Mouse (Mus musculus) limb, embryonic 12.5 days (tissue): ENCODE measurements around the gene Psmc3. TPM values are rescaled to one million over a fixed set of nuclear protein-coding genes. Genes with fewer than 3 reads are reported as not detected.
"Not testable (repeated sequence)": the region's sequence is repeated elsewhere in the genome, so short reads cannot be mapped to it uniquely, and the experiment has no call there.

ENCODE experiments used
- ATAC-seq: fragments of 200-750 bp; cut with Nextera tagmentation; 2 replicates; pipeline ENCODE4 v1.8.0; 2017; ENCODE audit warnings: low read depth, moderate TSS enrichment; ENCODE audit not compliant: insufficient number of reproducible peaks, insufficient read depth, low FRiP score, low TSS enrichment
- H3K27ac ChIP-seq: fragments of 300-500 bp; sonication (generic); 2 replicates; pipeline ENCODE4 v1.5.1; 2016; ENCODE audit warnings: mild to moderate bottlenecking, moderate library complexity
- H3K27me3 ChIP-seq: fragments of 300-500 bp; sonication (generic); 2 replicates; pipeline ENCODE4 v1.6.1; 2016; ENCODE audit warnings: mild to moderate bottlenecking, moderate library complexity
- H3K36me3 ChIP-seq: fragments of 300-500 bp; sonication (generic); 2 replicates; pipeline ENCODE4 v1.6.1; 2016; ENCODE audit warnings: mild to moderate bottlenecking, moderate library complexity
- H3K4me1 ChIP-seq: fragments of 300-500 bp; sonication (generic); replicated peaks from 2 replicates; pipeline ENCODE4 v1.6.1; 2016
- H3K4me2 ChIP-seq: fragments of 300-500 bp; sonication (generic); 2 replicates; pipeline ENCODE4 v1.6.1; 2016; ENCODE audit warnings: mild to moderate bottlenecking, moderate library complexity
- H3K4me3 ChIP-seq: fragments of 300-500 bp; sonication (generic); replicated peaks from 2 replicates; pipeline ENCODE4 v1.5.1; 2016; ENCODE audit warnings: mild to moderate bottlenecking
- H3K9ac ChIP-seq: fragments of 300-500 bp; sonication (generic); replicated peaks from 2 replicates; pipeline ENCODE4 v1.6.1; 2016; ENCODE audit warnings: mild to moderate bottlenecking, moderate library complexity
- H3K9me3 ChIP-seq: fragments of 300-500 bp; sonication (generic); 2 replicates; pipeline ENCODE4 v1.6.1; 2016; ENCODE audit warnings: mild to moderate bottlenecking, moderate library complexity
- WGBS: fragments of 180-500 bp; shearing (Covaris S2); methylation state at CpG from one replicate; pipeline ENCODE4 v1.1.7; 2016; 5-methylcytosine and 5-hydroxymethylcytosine counted together
- polyA plus RNA-seq: library from polyadenylated mRNA; unstranded; fragments of >200 nt; fragmentation: Nextera tagmentation; extraction: Ambion mirVana; gene quantifications from 2 replicates; pipeline ENCODE4 v1.2.1, GENCODE M21; 2016

Psmc3 gene
- polyA plus RNA-seq, 1 experiment from 2014 or later = 350 TPM

GRCm38 (mm10) chr2:91027391-91028214, 26.2 kb upstream of the Psmc3 start:
- 91% methylated on average over 9 of the region's 9 CpGs for WGBS
- H3K27me3 ChIP-seq = no peaks in the 10 kb centered on the region
- no peaks in the 10 kb centered on the region for H3K9me3 ChIP-seq
- H3K4me1 ChIP-seq = no peaks in the 10 kb centered on the region
- no peaks in the 10 kb centered on the region for H3K36me3 ChIP-seq
- ATAC-seq = no peak
- H3K9ac ChIP-seq = no peak overlapping the region
- no peak overlapping the region for H3K4me2 ChIP-seq
- H3K4me3 ChIP-seq = no peak overlapping the region
- H3K27ac ChIP-seq = no peak overlapping the region

GRCm38 (mm10) chr2:91031216-91031615, 22.6 kb upstream of the Psmc3 start:
- Histone ChIP-seq H3K4me3 (no peak overlapping the region), H3K9me3 (no peaks in the 10 kb centered on the region), H3K9ac (no peak overlapping the region), H3K4me1 (no peaks in the 10 kb centered on the region), H3K4me2 (no peak overlapping the region), H3K36me3 (no peaks in the 10 kb centered on the region), H3K27me3 (no peaks in the 10 kb centered on the region), H3K27ac (no peak overlapping the region)
- ATAC-seq = no peak
- 86% methylated on average over 4 of the region's 4 CpGs for WGBS

- Histone ChIP-seq H3K27ac (no peak overlapping the region), H3K4me1 (no peaks in the 10 kb centered on the region), H3K27me3 (no peaks in the 10 kb centered on the region), H3K4me3 (no peak overlapping the region), H3K36me3 (no peaks in the 10 kb centered on the region), H3K9me3 (no peaks in the 10 kb centered on the region), H3K9ac (no peak overlapping the region), H3K4me2 (no peak overlapping the region)
- no peak for ATAC-seq
- 11% methylated on average over 3 of the region's 3 CpGs for WGBS
These were observed 20.8 kb upstream of the Psmc3 start for GRCm38 (mm10) chr2:91033000-91033399.

GRCm38 (mm10) chr2:91035385-91035784, 18.4 kb upstream of the Psmc3 start, which contains the start of gene Rapsn:
Gene Rapsn (plus strand): TSS chr2:91035620.
- H3K9me3 ChIP-seq = no peaks in the 10 kb centered on the region
- no peaks in the 10 kb centered on the region for H3K36me3 ChIP-seq
- 62% methylated on average over 9 of the region's 9 CpGs for WGBS
- H3K9ac ChIP-seq = 0 out of 2 replicates have a peak within 1 kb of the TSS, but pooled peaks have one; percentile 8
- H3K27me3 ChIP-seq = no peaks in the 10 kb centered on the region
- ATAC-seq = 0 out of 2 replicates have a peak, but pooled peaks have one; percentile 26
- H3K4me2 ChIP-seq = no peak within 1 kb of the TSS
- no peak within 1 kb of the TSS for H3K27ac ChIP-seq
- H3K4me3 ChIP-seq = no peak within 1 kb of the TSS
- no peaks in the 10 kb centered on the region for H3K4me1 ChIP-seq

GRCm38 (mm10) chr2:91041786-91042185, 12.0 kb upstream of the Psmc3 start:
- H3K9ac ChIP-seq = no peak overlapping the region

GRCm38 (mm10) chr2:91042651-91043398, 11.0 kb upstream of the Psmc3 start:
- Histone ChIP-seq H3K9ac (no peak overlapping the region), H3K36me3 (no peaks in the 10 kb centered on the region), H3K27ac (no peak overlapping the region), H3K4me1 (peaks cover 4% of the 10 kb centered on the region; the same call in 1 of the 2 replicates), H3K4me2 (no peak overlapping the region), H3K4me3 (no peak overlapping the region), H3K9me3 (no peaks in the 10 kb centered on the region), H3K27me3 (no peaks in the 10 kb centered on the region)
- ATAC-seq = no peak
- WGBS = 73% methylated on average over 20 of the region's 21 CpGs

More at GRCm38 (mm10) chr2:91041786-91042185, 12.0 kb upstream of the Psmc3 start:
- no peaks in the 10 kb centered on the region for H3K4me1 ChIP-seq
- H3K4me3 ChIP-seq = no peak overlapping the region
- 79% methylated on average over 8 of the region's 8 CpGs for WGBS
- H3K4me2 ChIP-seq = no peak overlapping the region
- no peak for ATAC-seq
- no peaks in the 10 kb centered on the region for H3K9me3 ChIP-seq
- no peaks in the 10 kb centered on the region for H3K36me3 ChIP-seq
- no peaks in the 10 kb centered on the region for H3K27me3 ChIP-seq
- H3K27ac ChIP-seq = no peak overlapping the region

- no peak for ATAC-seq
- no peak overlapping the region for H3K4me2 ChIP-seq
- H3K4me1 ChIP-seq = peaks cover 4% of the 10 kb centered on the region; the same call in 1 of the 2 replicates
- no peak overlapping the region for H3K27ac ChIP-seq
- H3K9ac ChIP-seq = no peak overlapping the region
- no peaks in the 10 kb centered on the region for H3K9me3 ChIP-seq
- no peaks in the 10 kb centered on the region for H3K36me3 ChIP-seq
- no peaks in the 10 kb centered on the region for H3K27me3 ChIP-seq
- WGBS = 77% methylated on average over 13 of the region's 13 CpGs
- no peak overlapping the region for H3K4me3 ChIP-seq
These were observed 9.1 kb upstream of the Psmc3 start for GRCm38 (mm10) chr2:91044727-91045126.

- not testable (repeated sequence) for H3K4me2 ChIP-seq, H3K9me3 ChIP-seq, H3K27ac ChIP-seq, H3K4me1 ChIP-seq, H3K9ac ChIP-seq, H3K4me3 ChIP-seq, H3K27me3 ChIP-seq, ATAC-seq, H3K36me3 ChIP-seq
- 94% methylated on average over 1 of the region's 1 CpGs for WGBS
These were observed 8.0 kb upstream of the Psmc3 start for GRCm38 (mm10) chr2:91045805-91046204.

GRCm38 (mm10) chr2:91047359-91047758, 6.5 kb upstream of the Psmc3 start:
- no peaks in the 10 kb centered on the region for H3K27me3 ChIP-seq
- H3K9ac ChIP-seq = no peak overlapping the region
- H3K4me1 ChIP-seq = peaks cover 4% of the 10 kb centered on the region; the same call in 1 of the 2 replicates
- no peak overlapping the region for H3K4me2 ChIP-seq
- H3K27ac ChIP-seq = no peak overlapping the region
- no peak overlapping the region for H3K4me3 ChIP-seq
- ATAC-seq = no peak
- H3K36me3 ChIP-seq = peaks cover 6% of the 10 kb centered on the region; the same call in 1 of the 2 replicates
- 46% methylated on average over 9 of the region's 9 CpGs for WGBS
- H3K9me3 ChIP-seq = no peaks in the 10 kb centered on the region

GRCm38 (mm10) chr2:91051917-91052316, 1.9 kb upstream of the Psmc3 start:
- WGBS = 79% methylated on average over 3 of the region's 3 CpGs
- Histone ChIP-seq H3K4me3 (no peak overlapping the region), H3K9me3 (no peaks in the 10 kb centered on the region), H3K4me2 (no peak overlapping the region), H3K4me1 (peaks cover 15% of the 10 kb centered on the region), H3K27ac (no peak overlapping the region), H3K36me3 (peaks cover 25% of the 10 kb centered on the region), H3K9ac (no peak overlapping the region), H3K27me3 (no peaks in the 10 kb centered on the region)
- ATAC-seq = no peak

- Histone ChIP-seq H3K9ac (no peak overlapping the region), H3K4me1 (peaks cover 11% of the 10 kb centered on the region), H3K4me2 (peak overlapping the region; percentile 64), H3K9me3 (no peaks in the 10 kb centered on the region), H3K36me3 (peaks cover 33% of the 10 kb centered on the region), H3K27ac (no peak overlapping the region), H3K4me3 (peak overlapping the region; percentile 85; the same call in 1 of the 2 replicates), H3K27me3 (no peaks in the 10 kb centered on the region)
- no peak for ATAC-seq
- 67% methylated on average over 2 of the region's 2 CpGs for WGBS
These were observed 1.1 kb upstream of the Psmc3 start for GRCm38 (mm10) chr2:91052752-91053151.
